Mouse (Mus musculus): ENCODE results near the gene Ypel1.

Ypel1 gene

DNA sequence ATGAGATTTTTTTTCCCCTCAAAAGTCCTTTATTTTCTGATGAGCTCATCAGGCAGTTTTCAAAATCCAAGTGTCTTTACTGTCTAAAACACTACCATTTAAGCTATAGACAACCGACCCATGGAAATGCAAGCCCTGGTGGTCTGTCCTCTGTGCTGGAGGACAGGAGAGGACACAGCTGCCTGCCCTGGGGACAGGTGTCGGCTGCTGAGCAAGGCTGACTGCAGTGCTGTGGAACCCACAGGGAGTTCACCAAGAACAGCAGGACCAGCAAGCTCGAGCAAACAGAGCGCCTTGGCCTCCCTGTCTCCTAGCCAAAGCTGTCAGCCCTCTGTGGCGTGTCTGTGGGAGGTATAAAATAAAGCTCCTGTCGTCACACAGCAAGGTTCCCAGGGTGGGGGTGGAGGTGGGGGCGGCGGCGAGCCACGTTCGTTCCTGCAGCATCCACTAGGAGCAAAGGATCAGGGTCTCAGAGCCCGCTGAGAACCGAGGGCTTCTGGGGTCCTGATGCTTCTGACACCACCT is 17.2 kb downstream of the Ypel1 start:
- no peak for DNase-seq (ENCODE audit: low read depth, low spot score)

DNA sequence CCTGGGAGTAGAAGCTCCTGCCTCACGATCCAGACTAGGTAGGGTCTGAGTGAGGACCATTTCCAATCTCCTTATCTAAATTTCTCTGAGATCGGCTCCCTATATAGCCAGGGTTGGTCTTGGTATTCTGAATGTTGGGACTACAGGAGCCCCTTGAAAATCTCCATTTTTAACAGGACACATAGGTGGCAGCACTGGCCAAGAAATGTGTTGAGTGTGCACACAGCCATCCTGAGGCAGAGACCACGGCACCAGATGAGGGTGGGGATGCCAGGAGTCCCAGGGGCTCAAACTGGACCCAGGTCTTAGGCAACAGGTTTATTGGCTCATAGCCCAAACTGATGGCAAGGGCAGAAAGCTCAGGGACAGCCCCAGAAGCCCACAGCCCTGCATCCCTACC is 18.9 kb downstream of the Ypel1 start:
- no peak for DNase-seq (ENCODE audit: low read depth, low spot score)

DNA sequence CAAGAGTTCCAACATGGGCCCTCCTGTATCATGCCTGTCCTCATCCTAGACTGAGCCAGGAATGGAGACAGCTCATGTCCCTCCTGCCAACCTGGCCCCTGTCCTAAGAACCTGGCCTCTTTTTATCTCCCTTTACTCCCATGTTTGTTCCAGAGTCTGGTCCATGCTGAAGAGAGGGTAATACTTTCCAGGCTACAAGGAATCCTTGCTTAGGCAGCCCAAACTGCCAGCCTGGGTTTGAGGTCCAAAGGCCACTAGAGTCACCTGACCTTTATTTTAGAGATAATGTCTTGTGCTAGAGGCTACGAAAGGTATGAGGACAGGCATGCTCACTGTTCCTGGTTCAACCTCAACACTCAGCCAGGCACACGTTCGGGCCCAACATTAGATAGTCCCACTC is 27.4 kb downstream of the Ypel1 start:
- DNase-seq (ENCODE audit: low read depth, low spot score) = no peak

DNA sequence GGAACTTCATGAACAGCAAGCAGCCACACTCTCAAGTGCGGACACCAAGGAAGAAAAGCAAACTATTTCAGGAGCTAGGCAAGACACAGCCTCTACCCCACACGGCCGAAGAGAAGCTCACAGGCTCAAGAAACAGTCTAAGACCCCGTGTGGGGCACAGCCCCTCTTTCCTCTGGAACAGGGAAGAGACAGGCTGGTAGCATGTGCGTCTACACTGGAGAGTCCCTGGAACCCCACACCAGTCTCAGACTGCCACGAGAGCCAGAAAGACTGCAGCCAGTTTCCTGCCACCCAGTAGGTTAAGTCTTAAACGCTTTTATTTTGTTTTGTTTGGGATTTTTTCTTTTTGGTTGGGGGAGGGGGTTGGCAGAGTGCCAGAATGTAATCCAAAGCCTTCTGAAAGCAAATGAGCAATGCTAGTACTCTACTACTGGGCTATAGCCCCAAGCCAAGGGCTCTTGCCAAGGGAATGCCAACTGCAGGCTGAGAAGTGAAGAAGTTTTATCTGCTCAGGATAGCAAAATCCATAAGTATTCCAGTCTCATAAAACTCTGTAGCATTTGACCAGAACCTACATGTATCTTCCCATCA is 33.2 kb downstream of the Ypel1 start:
- no peak for DNase-seq (ENCODE audit: low read depth, low spot score)

DNA sequence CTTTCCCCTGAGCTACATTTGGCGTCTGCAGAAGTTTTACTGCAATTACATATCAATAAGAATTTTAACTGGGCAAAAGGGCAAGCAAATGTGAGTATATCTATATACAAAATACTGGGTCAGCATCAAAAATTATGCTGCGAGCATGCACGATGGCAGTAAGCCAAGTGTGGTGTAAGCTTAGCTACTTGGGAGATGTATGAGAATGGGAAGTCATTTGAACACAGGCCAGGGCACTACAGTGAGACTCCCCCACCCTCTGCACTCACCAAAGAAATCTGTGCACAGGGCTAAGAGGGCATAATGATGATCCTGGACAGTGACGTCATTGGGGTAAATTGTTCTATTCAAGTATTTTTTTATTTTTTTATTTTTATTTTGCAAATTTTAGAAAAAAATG is 35.1 kb downstream of the Ypel1 start:
- no peak for DNase-seq (ENCODE audit: low read depth, low spot score)

DNA sequence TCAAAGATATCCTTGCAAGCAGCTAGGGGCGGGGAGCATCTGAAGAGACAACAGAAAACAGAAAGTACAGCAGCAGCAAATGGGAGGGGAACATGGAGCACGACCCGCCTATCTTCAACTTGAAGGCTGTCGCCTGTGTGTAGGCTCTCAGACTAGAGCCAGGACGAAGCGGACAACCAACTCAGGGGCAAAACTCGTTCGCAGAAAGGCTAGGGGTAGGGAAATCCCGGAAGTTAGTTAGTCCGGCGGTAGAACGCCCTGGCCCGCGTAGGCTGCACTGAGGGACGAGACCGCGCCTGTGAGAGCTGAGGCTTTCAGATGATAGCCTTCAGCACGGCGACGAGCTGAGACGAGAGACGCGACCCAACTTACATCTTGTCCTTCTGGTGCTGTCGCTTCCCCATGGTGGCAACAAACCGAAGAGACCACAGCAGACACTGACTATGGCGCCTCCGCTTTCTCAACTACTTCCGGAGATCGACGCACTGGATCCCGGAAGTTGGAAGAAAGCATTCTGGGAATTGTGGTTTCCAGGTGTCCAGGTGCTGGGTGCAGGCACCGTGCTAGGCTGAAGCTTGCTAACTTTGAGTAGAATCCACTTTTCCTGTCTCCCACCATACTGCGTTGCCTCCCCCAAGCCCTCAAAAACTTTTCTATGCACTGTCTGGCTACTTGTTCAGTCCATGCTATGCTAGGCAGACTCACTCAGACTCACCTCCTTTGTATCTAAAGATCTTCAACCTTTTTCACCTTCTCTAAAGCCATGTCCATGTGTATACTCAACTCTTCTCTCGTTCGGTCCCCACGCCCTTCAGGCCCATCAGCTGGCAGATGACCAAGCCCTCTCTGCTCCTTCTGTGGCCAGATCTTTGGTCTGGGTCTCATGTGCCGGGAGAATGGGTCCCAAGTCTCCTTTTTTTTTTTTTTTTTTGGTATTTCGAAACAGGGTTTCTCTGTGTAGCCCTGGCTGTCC is 41.6 kb downstream of the Ypel1 start, which contains the start of gene Ppil2:
Gene Ppil2 (minus strand): TSS at position 487 of the 973 bp plus-strand sequence.
- DNase-seq (ENCODE audit: low read depth, low spot score) = peak; percentile 83

DNA sequence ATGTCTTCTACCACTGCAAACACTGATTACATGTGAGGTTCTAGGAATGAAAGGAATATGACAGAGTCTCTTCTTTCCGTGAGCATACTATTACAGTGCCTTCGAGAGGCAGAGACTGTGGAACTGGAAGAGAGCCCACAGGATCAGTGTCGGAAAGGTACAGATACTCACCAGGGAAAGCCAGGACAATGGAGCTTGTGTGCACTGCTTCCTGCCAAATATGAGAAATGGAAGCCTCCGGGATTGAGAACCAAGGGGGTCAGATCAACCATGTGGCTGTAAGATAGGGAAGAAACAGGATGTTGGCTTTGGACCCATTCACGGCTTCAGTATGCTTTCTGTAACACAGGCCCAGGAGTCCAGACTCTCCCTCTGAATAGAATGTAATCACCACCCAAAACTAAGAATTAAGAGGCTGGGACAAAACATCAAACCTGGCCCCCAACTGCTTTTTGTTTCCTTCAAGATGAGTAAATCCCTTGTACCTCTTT is 47.9 kb downstream of the Ypel1 start:
- no peak for DNase-seq (ENCODE audit: low read depth, low spot score)

DNA sequence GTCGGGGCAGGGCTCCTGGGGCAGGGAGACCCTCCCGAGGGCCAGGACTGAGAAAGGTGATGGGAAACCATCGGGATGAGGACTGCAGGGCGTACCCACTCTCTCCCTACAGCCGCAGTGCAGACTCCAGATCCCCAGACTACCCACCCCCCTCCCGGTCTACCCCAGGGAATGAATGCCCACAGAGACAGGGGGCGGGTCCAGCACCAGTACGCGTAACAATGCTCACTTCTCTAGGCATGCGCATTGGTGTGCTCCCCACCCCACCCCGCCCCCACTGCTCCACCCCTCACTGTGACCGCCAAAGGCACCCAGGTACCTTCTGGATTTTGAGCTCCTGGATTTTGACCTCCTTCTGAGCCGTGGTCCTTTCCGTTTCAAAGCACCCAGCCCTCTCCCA is 52.1 kb downstream of the Ypel1 start:
- peak; percentile 82 for DNase-seq (ENCODE audit: low read depth, low spot score)

DNA sequence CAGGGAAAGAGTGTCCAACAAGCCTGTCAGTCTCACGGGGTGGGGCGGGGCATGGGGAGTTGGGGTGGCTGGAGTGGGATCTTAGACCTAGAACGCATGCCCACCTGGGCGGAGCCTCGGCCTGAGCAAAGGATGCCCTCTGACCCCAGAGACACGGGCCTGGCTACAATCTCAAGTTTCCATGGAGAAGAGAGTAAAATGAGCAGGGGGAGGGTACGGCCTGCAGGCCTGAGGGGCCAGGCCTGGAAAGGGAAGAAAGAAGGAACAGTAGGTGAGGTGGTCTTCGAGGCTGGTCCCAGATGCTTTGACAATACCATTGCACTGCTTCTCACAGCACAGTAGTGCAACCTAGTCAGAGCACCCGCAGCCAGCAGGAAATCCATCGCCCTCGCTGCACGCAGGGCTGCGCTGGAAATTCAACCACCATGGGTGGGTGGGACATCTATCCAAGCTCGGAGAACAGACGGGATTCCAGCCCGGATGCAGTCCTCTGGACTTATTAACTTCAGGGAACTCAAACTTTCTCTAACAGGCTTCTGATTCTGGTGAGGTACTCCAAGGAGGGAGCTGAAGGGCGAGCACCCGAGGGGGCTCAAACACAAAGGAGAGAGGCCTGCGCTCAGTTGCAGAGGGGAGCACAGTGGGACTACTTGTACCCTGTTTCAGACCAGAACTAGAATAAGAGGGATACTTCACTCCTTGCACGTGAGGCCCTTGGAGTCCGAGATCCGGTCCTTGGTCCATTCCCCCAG is 54.8 kb downstream of the Ypel1 start:
- peak; percentile 70 for DNase-seq (ENCODE audit: low read depth, low spot score)

DNA sequence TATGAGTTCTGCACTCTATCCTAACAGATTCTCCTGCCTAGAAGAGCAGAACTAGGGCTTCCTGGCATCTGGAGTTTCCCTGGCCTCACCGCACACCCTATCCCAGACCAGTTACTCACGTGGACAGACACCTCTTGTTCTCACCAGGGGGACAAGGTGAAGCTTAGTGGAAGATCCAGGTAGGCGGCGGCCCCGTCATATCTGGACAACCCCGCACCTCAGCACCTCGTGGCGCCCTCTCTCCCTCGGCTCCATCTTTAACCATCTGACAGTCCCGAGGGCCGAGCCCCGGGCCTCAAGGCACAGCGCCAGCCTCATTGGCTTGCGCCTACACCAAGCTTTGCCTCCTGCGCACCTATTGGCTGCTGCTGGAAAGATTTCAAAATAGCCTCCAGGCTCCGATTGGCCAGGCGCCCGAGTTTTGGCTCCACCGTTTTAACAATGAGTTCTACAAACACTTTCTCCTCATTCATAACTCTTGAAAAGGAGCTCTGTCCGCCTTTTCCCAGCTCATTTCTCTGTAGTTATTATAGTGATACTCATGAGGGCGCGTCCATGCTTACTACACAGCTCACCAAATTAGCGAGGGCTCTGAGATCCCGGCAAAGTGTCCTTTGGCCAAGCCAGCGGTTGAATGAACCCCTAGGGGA is 55.5 kb downstream of the Ypel1 start, which contains the start of gene 2610318N02Rik:
Gene 2610318N02Rik (minus strand): TSS at position 297 of the 650 bp plus-strand sequence.
- DNase-seq (ENCODE audit: low read depth, low spot score) = peak; percentile 86

DNA sequence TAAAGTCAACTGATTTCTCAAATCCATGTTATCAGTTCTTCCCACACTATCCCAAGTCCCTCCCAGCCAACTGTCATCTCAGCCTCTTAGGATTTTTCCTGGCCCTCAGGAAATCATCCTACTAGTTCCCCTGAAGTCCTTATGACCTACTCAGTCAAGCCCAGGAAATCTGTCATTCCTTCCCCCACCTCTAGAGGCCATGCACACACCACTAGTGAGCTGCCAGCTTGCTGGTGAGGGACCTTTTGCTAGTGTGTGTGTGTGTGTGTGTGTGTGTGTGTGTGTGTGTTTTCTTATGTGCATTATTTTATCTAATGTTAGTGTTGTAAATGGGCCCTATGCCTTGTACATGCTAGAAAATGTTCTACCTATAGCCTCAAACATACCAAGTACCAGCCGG is 57.8 kb downstream of the Ypel1 start:
- peak; percentile 82 for DNase-seq (ENCODE audit: low read depth, low spot score)

DNA sequence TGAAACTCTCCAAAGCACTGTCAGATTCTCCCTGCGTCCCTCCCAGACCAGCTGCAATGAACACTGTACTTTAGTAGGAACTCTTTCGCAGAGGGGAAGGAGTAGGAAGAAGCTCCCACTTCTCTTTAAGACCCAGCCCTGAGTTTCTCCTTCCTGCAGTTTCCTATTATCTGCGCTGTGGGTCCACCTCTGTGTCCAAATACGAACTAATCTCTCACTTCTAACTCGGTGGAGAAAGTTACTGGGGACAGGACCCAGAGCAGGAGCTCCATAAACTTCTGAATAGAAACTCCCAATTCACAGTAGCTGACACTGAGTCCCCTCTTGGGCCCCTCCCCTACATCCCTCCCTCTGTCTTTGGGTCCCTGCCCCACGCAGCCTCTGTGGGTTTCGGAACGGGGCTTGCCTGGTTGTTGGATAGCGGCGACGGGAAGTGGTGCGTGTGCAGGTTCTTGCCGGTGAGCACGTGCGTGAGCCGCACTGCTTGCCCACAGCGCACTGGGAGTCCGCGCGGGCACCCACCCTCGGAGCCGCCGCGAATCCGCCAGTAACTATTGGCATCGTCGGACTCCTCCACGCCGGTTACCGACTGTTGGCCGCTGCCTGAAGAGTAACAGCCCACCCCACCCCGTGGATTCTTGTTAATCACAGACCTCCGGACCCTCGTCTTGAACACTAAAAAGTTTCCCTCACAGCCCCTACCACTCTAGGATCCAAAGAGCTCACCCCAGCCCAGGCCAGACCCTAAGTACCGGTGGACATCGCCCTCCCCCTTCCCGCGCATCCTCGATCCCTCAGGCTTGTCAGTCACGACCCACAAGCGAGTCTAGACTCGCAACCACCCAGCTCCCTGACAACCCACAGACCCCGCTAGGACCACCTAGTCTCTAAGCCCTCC is 61.9 kb downstream of the Ypel1 start:
- peak; percentile 30 for DNase-seq (ENCODE audit: low read depth, low spot score)

DNA sequence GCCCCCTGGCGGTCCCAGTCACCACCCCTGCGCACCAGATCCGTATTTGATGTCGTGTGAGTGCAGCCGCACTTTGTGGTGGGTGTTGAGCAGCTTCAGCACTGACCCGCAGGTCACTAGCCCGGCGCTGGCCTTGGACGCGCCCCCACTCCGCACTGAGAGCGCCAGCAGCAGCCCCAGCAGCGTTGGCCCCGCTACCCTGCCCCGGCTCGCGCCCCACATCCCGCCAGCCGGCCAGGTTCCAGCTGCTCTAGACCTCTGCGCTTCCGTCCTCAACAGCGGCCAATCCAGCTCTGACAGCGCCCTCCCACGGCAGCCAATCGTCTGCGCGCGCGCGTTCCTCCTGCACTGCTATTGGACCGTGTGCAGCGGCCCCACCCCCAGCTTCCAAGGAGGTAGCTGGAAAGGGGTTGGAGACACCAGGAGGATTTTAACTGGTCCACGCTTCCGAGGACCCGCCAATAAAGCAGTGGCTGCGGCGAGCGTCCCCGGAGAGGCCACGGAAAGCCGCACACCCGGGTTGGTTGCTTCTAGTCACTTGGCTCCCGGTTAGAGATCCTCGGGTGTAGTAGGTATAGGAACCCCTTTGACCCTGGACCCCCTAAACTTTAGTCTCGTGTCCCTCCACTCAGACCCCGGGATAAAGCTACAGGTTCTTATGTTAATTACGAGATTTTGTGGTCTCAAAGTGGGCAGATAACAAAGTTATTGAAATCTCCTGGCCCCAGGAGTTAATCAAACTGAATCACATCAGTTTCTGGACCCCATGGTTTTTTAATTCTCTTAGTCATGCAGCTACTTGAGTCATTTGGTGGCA is 62.8 kb downstream of the Ypel1 start, which contains the start of gene Sdf2l1:
Gene Sdf2l1 (minus strand): TSS at position 295 of the 817 bp plus-strand sequence.
- DNase-seq (ENCODE audit: low read depth, low spot score) = peak; percentile 97

DNA sequence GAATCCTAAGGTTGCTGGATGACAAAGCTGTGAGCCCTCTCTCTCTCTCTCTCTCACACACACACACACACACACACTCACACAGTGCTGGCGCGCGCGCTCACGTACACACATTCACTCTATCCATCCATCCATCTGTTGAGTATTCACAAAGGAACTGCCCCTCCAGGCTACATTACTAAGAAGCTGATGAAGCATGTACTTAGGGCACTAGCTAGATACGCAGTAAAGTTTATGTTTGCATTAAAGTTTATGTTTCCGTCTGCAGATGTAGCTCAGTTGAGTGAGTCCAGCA is 63.4 kb downstream of the Ypel1 start:
- no peak for DNase-seq (ENCODE audit: low read depth, low spot score)

Measured in ES-CJ7 (cell line).